Mouse (Mus musculus) G1E-ER4 (cell line): ENCODE data around the gene Tmem253. TPM values are rescaled to one million over a fixed set of nuclear protein-coding genes. Genes with fewer than 3 reads are reported as not detected.

Source experiments
- GATA1 ChIP-seq: IDR thresholded peaks from one replicate; pipeline ENCODE4 v1.8.0; 2012; ENCODE audit warnings: low read length, inconsistent platforms
- polyA plus RNA-seq: library from polyadenylated mRNA; stranded (reverse); fragments of >175 nt; gene quantifications from 2 replicates; pipeline ENCODE4 v1.2.3, GENCODE M21; 2012

Gene Tmem253
- not detected in 2 replicates for polyA plus RNA-seq

DNA sequence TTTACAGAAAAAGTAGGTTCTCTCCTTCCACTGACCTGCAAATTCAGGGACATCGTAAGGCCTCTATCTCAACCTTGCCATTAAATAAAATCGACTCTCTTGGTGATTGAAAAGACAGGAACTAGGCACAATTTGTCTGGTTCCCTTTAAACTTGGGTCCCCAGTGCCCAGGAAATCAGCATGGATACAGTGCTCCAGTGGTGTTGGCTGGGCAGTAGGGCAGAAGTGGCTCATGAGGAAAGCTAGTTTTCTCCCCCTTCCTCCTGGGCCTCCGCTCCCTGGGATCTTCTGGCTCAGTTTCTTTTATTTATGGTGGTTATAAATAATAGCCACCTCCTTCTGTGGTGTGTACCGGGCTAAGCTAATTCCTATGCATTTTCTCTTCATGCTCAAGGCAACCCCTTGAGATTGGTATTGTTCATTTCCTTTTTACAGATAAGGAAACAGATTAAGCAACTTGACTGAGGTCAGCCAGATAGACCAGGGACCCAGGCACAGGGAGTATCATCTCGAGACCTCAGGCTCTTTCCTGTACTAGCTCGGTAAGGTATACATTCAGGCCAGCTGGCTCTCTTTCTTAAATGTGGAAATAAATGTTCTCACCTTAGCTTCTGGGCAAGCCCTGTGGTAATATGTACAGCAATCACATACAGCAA lies at the start of gene Tmem253:
Gene Tmem253, plus strand, starts transcription at position 214 of the 656 bp plus-strand sequence.
- no peak for TF ChIP-seq GATA1

DNA sequence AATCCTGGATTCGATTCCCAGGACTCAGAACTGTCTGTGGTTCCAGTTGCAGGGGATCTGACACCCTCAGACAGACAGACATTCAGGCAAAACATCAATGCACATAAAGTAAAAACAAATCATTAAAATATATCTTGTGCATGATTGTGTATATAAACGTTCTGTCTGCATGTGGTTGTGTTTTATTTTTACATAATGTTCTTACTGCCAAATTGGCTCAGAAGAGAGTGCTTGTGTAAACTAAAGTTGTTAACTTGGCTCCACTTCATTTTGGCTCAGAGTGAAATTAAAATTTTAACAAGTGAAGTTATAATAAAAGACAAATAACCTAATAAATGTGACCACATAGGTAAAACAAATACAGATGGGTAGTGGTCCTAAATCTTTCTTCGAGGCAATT lies 48.1 kb upstream of the Tmem253 start:
- no peak for TF ChIP-seq GATA1

DNA sequence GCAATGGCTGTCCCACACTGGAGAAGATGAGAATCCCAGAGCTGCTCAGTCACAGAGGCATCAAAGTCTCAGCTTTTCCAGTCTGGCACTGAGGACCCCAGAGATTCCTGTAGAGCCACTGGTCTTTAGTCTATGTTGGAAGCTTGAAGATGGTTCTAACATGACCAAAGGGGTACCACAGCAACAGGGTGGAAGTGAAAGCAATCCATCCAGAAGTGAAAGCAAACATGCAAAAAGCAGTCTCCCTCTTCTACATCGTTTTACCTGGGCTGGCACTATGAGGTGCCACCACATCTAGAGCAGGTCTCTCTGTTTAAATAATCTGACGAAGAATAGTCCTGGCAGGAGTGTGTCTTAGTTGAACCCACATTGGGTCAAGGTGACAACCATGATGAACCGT lies 36.2 kb upstream of the Tmem253 start:
- no peak for TF ChIP-seq GATA1

DNA sequence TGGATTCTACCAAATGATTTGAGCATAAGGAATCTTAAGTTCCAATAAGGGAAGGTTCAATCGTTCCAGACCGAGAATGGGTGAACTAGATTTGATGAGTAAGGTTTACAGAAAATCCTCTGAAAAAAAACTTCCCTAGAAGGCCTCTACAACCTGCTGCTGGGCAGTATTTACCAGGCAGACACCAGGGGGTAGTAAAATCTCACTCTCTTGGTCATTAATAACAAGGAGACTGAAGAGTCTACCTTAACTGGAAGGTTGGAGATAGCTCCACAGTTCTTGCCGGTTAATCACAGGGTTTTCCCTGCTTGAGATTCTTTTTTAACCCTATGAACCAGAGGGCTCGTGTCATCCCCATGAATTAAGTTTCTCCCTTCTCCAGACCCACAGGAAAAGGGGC lies 32.2 kb upstream of the Tmem253 start:
- no peak for TF ChIP-seq GATA1

DNA sequence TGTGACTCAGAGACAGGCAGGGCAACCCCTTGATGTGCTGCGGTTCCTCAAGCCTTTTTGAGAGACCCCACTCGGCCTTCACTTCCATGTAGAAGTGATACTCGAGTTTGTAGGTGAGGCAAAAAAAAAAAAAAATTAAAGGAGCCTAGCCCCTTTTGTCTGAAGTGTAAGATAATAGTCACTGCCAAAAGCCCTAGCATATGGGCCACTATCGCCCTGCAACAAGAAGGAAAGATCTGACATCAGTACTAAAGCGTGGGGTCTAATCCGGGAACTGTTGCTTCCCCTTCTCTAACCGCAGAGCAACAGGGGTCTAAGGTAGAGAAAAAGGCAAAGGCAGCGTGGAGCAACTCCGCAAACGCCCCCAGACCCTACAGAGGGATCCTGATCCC lies 31.6 kb upstream of the Tmem253 start:
- no peak for TF ChIP-seq GATA1

DNA sequence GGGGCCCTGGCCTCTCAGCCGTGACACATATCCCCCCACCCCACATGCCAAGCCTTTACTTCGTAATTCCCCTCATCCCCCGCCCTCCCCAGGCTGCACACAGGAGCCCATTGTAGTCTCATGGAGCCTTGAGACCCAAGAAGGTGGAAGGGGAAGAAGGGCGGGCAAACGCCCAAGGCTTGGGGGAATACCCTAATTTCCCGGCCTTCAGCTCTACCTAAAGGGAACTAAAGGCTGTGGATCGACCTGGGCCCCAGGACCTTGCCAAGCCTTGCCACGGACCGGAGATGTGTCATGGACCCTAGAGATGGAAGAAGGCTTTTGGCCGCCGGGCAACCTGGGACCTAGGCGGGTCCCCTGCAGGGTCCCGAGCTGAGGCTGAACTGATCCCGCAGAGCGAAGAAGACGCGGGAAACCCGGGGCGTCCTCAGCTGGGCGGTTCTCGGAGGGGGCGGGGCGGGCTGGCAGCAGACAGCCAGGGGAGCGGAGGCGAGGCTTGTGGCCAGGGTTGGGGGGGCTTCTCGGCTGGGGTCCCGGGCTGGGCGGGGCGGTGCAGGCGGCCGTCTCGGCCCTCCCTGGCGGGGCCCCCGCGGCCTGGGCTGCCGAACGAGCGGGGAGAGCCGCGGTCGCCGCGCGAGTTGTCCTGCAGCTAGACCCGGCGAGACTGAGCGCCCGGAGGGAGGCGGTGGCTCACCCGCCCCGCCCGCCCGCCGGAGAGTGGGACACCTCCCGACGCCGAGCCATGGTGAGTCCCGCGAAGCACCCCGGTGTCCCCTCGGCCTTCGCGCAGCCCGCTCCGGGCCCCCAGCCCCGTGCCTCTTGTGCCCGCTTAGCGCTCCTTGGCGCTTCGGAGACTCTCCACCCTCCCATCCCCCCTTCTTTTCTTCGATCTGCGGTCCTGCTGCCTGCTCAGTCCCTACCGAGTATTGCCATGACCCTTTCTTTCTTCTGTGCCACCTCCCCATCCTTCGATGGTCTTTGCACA lies 30.9 kb upstream of the Tmem253 start, which contains the start of gene Arhgef40:
Gene Arhgef40, plus strand, starts transcription at position 473 of the 985 bp plus-strand sequence.
- no peak for TF ChIP-seq GATA1

DNA sequence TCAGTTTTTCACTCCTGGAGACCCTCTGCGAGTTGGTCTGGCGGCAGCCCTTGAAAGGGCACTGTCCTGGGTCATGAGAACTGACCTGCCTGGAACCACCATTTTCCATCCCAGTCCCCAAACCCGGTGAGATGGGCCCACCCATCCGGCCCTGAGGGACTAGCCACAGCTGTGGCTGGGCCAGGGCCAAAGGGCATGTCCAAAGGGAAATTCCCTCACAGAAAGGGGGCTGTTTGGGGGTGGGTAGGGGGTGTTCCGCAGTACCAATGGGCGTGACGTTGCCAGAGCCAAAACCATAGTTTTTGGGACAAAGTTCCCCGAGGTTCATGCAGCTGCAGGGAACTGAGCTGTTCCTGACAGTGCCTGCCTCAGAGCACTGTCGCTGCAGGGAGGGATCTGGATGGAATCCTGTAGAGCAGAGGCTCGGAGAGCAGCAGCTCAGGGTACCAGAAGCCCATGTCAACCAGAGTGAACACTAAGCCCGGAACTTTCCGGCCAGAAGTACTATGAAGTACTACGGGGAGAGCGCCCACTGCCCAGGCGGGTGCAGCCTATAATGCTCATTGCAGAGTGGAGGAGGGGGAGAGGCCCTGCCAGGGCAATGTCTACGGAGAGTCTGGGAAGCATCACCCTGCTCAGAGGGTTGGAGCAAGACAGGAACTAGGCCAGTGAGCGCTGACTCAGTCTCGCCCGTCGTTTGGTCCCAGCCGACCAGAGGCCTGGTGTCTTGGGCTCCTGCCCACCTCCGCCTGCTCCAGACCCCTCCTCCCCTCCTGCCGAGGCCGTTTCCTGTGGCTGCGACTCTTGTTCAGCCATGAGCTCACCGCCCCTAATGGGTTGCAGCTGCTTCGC lies 29.9 kb upstream of the Tmem253 start:
- TF ChIP-seq GATA1, result no peak

DNA sequence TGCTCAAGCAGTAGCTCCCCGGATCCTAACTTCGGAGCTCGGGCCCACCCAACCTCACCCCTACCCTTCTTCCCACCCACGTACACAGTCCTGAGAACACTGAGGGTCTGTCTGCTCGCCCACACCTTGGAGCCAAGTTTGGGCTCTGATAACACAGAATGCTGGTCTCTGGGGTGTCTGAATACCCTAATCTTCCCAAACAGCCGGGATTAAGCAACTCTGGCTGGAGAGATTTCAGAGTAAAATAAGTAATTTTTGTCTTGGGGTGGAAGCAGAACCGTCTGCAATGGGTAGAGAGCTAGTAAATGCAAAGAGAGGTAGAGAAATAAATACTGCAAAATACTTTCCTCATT lies 29.3 kb upstream of the Tmem253 start:
- TF ChIP-seq GATA1, result peak; percentile 19

DNA sequence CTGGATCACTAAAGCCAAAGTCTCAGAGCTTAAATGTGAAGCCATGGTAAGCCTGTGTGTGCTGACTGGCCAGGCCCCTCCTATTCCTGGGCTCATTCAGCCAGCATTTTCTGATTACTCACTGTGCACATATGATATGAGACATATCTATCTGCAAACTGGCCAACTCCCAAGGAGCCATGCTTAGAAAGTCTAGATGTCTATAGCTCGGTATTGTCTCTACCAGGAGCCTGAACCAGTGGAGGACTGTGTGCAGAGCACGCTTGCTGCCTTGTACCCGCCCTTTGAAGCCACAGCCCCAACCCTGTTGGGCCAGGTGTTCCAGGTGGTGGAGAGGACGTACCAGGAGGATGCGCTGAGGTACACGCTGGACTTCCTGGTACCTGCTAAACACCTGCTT lies 28.3 kb upstream of the Tmem253 start:
- no peak for TF ChIP-seq GATA1

DNA sequence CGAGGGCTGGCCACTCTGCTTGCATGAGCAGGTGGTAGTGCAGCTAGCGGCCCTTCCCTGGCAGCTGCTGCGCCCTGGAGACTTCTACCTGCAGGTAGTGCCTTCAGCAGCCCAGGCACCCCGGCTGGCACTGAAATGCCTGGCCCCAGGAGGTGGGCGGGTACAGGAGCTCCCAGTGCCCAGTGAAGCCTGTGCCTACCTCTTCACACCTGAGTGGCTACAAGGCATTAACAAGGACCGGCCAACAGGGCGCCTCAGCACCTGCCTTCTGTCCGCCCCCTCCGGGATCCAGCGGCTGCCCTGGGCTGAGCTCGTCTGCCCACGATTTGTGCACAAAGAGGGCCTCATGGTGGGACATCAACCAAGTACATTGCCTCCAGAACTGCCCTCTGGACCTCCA lies 26.7 kb upstream of the Tmem253 start:
- no peak for TF ChIP-seq GATA1

DNA sequence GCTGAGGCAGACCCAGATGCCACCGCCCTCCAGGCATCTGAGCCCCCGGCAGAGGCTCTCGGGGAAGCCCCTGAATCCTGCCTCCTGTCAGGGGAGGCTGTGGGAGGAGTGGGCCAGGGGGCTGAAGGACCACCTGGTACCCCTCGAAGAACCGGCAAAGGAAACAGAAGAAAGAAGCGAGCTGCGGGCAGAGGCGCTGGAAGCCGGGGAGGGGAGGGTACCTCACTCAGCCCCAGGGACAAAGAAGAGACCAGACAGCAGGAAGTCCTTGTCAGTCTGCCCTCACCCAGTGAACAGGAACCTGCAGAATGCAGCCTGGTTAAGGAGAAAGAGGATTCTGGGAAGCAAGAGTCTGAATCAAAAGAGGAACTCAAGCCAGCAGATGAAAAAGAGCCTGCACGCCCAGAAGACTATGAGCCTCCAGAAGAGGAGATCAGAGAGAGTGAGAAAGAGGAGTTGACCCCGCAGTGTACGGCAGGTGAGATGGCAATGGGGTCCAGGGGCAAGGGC lies 25.9 kb upstream of the Tmem253 start:
- TF ChIP-seq GATA1, result no peak

DNA sequence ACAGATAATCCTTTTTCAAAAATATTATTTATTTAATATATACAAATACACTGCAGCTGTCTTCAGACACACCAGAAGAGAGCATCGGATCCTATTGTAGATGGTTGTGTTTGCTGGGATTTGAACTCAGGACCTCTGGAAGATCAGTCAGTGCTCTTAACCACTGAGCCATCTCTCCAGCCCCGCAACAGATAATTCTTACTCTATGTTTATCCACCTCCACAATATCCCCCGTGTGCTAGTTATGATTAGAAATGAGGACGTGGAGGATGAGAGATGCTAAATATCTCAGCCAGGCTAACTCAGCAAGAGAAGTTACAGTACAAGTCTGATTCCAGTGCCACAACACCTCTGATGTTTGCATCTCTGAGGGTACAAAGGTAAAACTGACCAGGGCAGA lies 21.0 kb upstream of the Tmem253 start:
- TF ChIP-seq GATA1, result no peak

DNA sequence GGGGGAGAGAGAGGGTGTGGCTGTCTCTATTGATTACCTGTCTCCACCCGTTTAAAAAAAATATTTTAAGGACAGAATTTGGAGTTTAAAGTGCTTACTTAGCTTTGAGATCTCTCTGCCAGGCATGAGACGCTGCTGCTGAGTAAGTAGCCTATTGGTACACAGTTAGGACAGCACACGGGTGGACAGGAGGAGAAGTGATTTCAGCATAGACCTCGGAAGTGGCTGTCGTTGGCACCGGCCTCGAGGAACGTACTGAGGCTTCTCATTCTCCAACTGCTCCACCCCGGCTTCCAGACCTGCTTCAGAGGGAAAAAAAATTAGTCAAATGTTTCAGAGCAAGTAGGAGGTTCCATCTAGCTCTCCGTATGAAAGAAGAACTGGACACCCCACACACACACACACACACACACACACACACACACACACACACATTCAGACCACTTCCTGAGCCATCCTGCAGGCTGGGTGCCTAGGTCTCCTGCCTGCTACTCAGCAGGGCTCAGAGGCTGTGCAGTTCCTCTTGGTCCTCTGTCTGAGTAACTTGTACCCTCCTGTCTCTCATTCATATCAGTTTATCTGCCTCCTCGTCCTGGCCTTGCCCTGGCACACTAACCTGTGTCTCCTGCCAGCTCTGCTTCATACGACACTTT lies 20.1 kb upstream of the Tmem253 start:
- TF ChIP-seq GATA1, result no peak

DNA sequence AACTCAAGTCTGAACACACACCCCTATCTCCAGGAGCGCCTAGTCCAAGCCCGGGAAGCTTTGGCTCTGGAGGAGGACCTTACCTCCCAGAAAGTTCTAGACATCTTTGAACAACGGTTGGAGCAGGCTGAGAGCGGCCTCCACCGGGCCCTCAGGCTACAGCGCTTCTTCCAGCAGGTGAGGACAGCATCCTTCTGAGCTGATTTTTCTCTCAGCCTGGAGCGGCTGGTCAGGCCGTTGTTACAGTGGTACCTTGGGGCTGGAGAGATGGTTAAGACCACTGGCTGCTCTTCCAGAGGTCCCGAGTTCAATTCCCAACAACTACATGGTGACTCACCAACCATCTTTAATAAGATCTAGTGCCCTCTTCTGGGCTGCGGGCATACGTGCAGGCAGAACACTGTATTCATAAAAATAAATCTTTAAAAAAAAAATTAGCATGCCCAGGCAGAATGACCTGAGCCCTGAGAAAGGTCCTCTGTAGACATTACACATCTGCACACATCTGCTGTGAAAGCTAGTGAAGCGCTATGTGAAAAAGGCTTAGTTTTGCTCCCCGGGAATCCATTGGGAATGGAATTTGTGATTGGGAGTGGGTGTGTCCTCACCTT lies 19.1 kb upstream of the Tmem253 start:
- TF ChIP-seq GATA1, result no peak

DNA sequence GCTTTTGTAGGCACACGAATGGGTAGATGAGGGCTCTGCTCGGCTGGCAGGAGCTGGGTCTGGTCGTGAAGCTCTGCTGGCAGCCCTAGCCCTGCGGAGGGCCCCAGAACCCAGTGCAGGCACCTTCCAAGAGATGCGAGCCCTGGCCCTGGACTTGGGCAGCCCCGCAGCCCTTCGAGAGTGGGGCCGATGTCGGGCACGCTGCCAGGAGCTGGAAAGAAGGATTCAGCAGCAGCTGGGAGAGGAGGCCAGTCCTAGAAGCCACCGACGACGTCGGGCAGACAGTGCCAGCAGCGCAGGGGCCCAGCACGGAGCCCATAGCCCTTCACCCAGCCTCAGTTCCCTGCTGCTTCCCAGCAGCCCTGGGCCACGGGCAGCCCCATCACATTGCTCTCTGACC lies 18.6 kb upstream of the Tmem253 start:
- TF ChIP-seq GATA1, result no peak

DNA sequence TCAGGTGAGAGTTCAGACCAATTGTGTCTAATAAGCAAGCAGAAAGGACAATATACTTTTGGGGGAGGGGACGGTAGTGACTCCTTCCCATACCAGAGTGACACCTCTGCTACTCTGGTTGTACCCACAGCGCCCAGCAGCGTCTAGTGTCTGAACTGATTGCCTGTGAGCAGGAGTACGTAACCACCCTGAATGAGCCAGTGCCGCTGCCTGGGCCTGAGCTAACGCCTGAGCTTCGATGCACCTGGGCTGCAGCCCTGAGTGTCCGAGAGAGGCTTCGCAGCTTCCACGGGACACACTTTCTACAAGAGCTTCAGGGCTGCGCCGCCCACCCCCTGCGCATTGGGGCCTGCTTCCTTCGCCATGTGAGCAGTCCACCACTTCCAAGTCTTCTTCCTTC lies 18.0 kb upstream of the Tmem253 start:
- no peak for TF ChIP-seq GATA1
